Mouse (Mus musculus): ENCODE measurements around the gene Efnb2. TPM values are rescaled to one million over a fixed set of nuclear protein-coding genes. Genes with fewer than 3 reads are reported as not detected.

Gene Efnb2
- total and polyA plus RNA-seq, 3 experiments: 0.12 to 0.19 TPM; not detected in 1

DNA sequence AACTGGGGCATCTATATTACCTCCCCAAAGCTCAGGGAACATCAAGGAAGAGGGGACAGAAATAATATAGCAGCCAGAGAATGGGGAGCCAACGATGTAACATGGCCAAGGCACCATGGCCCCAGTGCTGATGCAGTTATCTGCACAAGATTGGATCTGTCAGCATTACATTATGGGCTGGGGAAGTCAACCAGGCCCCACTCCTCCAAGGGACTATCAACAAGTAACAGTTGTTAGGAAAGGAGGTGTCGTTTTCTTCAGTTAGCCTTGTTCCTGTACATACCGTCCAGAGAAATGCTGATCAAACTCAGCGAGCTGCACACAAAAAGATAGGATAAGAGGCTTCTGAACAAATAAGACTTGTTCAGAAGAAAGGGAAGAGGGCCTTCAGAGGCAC, 77.1 kb downstream of the Efnb2 start:
- no peak for DNase-seq (ENCODE audit: low read depth, low spot score)
- Histone ChIP-seq H3K9ac (ENCODE audit: control insufficient read depth, low read depth, low read length, poor library complexity, severe bottlenecking) (no peak overlapping the region), H3K79me2 (ENCODE audit: control insufficient read depth, insufficient read depth, low read length, poor library complexity) (no peaks in the 10 kb centered on the region), H3K4me1 (ENCODE audit: control insufficient read depth in 1 of 2, insufficient read depth in 2 of 2, low read length in 2 of 2) (no peaks in the 10 kb centered on the region), H3K36me3 (ENCODE audit: control insufficient read depth in 1 of 2, insufficient read depth in 2 of 2, low read length in 2 of 2) (no peaks in the 10 kb centered on the region), H3K27me3 (ENCODE audit: control insufficient read depth in 1 of 2, insufficient read depth in 2 of 2, low read length in 2 of 2) (no peaks in the 10 kb centered on the region), H3K4me3 (ENCODE audit: control insufficient read depth in 1 of 2, insufficient read depth in 1 of 2, low read depth in 2 of 2, low read length in 2 of 2) (no peak overlapping the region), H3K9me3 (replicated peaks; ENCODE audit: insufficient read depth, low read length) (no peaks in the 10 kb centered on the region), H3K27ac (ENCODE audit: control insufficient read depth, low read depth, low read length) (no peak overlapping the region)
- no peak for TF ChIP-seq POLR2AphosphoS5 (IDR thresholded peaks at IDR 0.05; ENCODE audit: borderline replicate concordance, low read depth, low read length)
- no peak for TF ChIP-seq KAT2A (conservative IDR thresholded peaks at IDR 0.05; ENCODE audit: low read depth, low read length)
- no peak for TF ChIP-seq ETS1 (IDR thresholded peaks at IDR 0.05; ENCODE audit: low read depth, low read length)
- no peak for TF ChIP-seq ELF1 (IDR thresholded peaks at IDR 0.05; ENCODE audit: low read depth, low read length)
- TF ChIP-seq POLR2A (IDR thresholded peaks at IDR 0.05; ENCODE audit: control insufficient read depth in 1 of 2, insufficient read depth in 1 of 2, low read depth in 1 of 2, low read length in 2 of 2, poor library complexity in 1 of 2): no peak
- TF ChIP-seq E2F4 (IDR thresholded peaks at IDR 0.05; ENCODE audit: borderline replicate concordance, low read depth, low read length): no peak
- TF ChIP-seq ZKSCAN1 (IDR thresholded peaks at IDR 0.05; ENCODE audit: low read depth, low read length): no peak
- TF ChIP-seq HCFC1 (IDR thresholded peaks at IDR 0.05; ENCODE audit: low read depth, low read length): no peak
- TF ChIP-seq NELFE (IDR thresholded peaks at IDR 0.05; ENCODE audit: low read depth, low read length): no peak
- TF ChIP-seq CTCF (IDR thresholded peaks at IDR 0.05 in 2 of 3, conservative IDR thresholded peaks at IDR 0.05 in 1 of 3; ENCODE audit: control insufficient read depth in 1 of 3, insufficient read depth in 1 of 3, low read depth in 2 of 3, low read length in 3 of 3, poor library complexity in 1 of 3, severe bottlenecking in 1 of 3): no peak
- TF ChIP-seq MXI1 (IDR thresholded peaks at IDR 0.05; ENCODE audit: low read depth, low read length): no peak
- TF ChIP-seq ZC3H11A (IDR thresholded peaks at IDR 0.05; ENCODE audit: low read depth, low read length): no peak
- no peak for TF ChIP-seq TBP (IDR thresholded peaks at IDR 0.05; ENCODE audit: low read depth, low read length)
- TF ChIP-seq SMC3 (IDR thresholded peaks at IDR 0.05; ENCODE audit: low read depth, low read length): no peak
- TF ChIP-seq CHD2 (IDR thresholded peaks at IDR 0.05; ENCODE audit: low read length): no peak
- no peak for TF ChIP-seq MAX (IDR thresholded peaks at IDR 0.05; ENCODE audit: low read length)
- no peak for TF ChIP-seq USF1 (IDR thresholded peaks at IDR 0.05; ENCODE audit: low read depth, low read length)
- no peak for TF ChIP-seq USF2 (IDR thresholded peaks at IDR 0.05; ENCODE audit: borderline replicate concordance in 1 of 2, insufficient read depth in 1 of 2, low read depth in 1 of 2, low read length in 2 of 2)
- TF ChIP-seq ZMIZ1 (IDR thresholded peaks at IDR 0.05; ENCODE audit: low read depth, low read length): no peak
- no peak for TF ChIP-seq UBTF (IDR thresholded peaks at IDR 0.05; ENCODE audit: borderline replicate concordance, insufficient read depth, low read depth, low read length)

GRCm38 (mm10) chr8:8583290-8583980, 77.6 kb downstream of the Efnb2 start:
- no peaks in the 10 kb centered on the region for H3K9me3 ChIP-seq (replicated peaks; ENCODE audit: insufficient read depth, low read length)
- no peaks in the 10 kb centered on the region for H3K36me3 ChIP-seq (ENCODE audit: control insufficient read depth in 1 of 2, insufficient read depth in 2 of 2, low read length in 2 of 2)
- no peak for DNase-seq (ENCODE audit: low read depth, low spot score)
- no peak overlapping the region for H3K9ac ChIP-seq (ENCODE audit: control insufficient read depth, low read depth, low read length, poor library complexity, severe bottlenecking)
- TF ChIP-seq E2F4 (IDR thresholded peaks at IDR 0.05; ENCODE audit: borderline replicate concordance, low read depth, low read length) (no peak), POLR2A (IDR thresholded peaks at IDR 0.05; ENCODE audit: control insufficient read depth in 1 of 2, insufficient read depth in 1 of 2, low read depth in 1 of 2, low read length in 2 of 2, poor library complexity in 1 of 2) (no peak), EP300 (IDR thresholded peaks at IDR 0.05; ENCODE audit: low read depth in 1 of 2, low read length in 2 of 2) (no peak), UBTF (IDR thresholded peaks at IDR 0.05; ENCODE audit: borderline replicate concordance, insufficient read depth, low read depth, low read length) (no peak), TBP (IDR thresholded peaks at IDR 0.05; ENCODE audit: low read depth, low read length) (no peak), MAZ (IDR thresholded peaks at IDR 0.05; ENCODE audit: low read depth, low read length) (no peak), USF1 (IDR thresholded peaks at IDR 0.05; ENCODE audit: low read depth, low read length) (no peak), RAD21 (IDR thresholded peaks at IDR 0.05; ENCODE audit: low read depth, low read length) (no peak), TCF12 (IDR thresholded peaks at IDR 0.05; ENCODE audit: low read depth, low read length) (no peak), USF2 (IDR thresholded peaks at IDR 0.05; ENCODE audit: borderline replicate concordance in 1 of 2, insufficient read depth in 1 of 2, low read depth in 1 of 2, low read length in 2 of 2) (no peak), GABPA (IDR thresholded peaks at IDR 0.05; ENCODE audit: low read depth, low read length) (no peak)
- no peaks in the 10 kb centered on the region for H3K79me2 ChIP-seq (ENCODE audit: control insufficient read depth, insufficient read depth, low read length, poor library complexity)
- H3K4me1 ChIP-seq (ENCODE audit: control insufficient read depth in 1 of 2, insufficient read depth in 2 of 2, low read length in 2 of 2): no peaks in the 10 kb centered on the region
- no peak overlapping the region for H3K27ac ChIP-seq (ENCODE audit: control insufficient read depth, low read depth, low read length)
- no peaks in the 10 kb centered on the region for H3K27me3 ChIP-seq (ENCODE audit: control insufficient read depth in 1 of 2, insufficient read depth in 2 of 2, low read length in 2 of 2)
- H3K4me3 ChIP-seq (ENCODE audit: control insufficient read depth in 1 of 2, insufficient read depth in 1 of 2, low read depth in 2 of 2, low read length in 2 of 2): no peak overlapping the region

All from MEL (cell line).